Mouse (Mus musculus): ENCODE measurements around the gene Gfm1. TPM values are rescaled to one million over a fixed set of nuclear protein-coding genes. Genes with fewer than 3 reads are reported as not detected.

The Gfm1 gene
- polyA plus RNA-seq, 1 experiment: 0.59 TPM

DNA sequence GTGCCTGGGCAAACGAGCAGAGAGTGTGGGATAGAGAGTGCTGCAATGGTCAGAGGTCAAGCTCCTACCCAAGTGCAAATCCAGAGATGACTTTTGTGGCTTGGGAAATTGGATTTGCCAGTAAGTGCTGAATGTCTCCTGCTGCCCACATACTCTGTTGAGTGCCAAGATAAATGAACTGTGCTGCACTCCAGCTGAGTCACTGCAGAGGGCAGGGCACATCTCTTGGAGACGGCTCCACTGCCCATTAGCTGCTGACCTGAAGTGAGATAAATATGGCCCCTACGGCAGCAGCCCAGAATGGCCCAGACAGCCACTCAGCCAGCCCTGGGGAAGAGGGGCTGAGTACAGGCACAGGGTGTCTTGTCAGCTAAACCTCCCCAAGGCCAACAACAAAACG lies 60.3 kb downstream of the Gfm1 start:
- Histone ChIP-seq H3K9me3 (ENCODE audit: control insufficient read depth, low read length) (no peaks in the 10 kb centered on the region), H3K36me3 (ENCODE audit: control insufficient read depth) (no peaks in the 10 kb centered on the region), H3K4me1 (ENCODE audit: control insufficient read depth) (no peaks in the 10 kb centered on the region), H3K4me3 (replicated peaks) (no peak overlapping the region), H3K27me3 (ENCODE audit: control insufficient read depth) (no peaks in the 10 kb centered on the region)
- no peak for TF ChIP-seq GATA1 (IDR thresholded peaks at IDR 0.05; ENCODE audit: low read length)
- no peak for TF ChIP-seq TAL1 (IDR thresholded peaks at IDR 0.05; ENCODE audit: low read length)

DNA sequence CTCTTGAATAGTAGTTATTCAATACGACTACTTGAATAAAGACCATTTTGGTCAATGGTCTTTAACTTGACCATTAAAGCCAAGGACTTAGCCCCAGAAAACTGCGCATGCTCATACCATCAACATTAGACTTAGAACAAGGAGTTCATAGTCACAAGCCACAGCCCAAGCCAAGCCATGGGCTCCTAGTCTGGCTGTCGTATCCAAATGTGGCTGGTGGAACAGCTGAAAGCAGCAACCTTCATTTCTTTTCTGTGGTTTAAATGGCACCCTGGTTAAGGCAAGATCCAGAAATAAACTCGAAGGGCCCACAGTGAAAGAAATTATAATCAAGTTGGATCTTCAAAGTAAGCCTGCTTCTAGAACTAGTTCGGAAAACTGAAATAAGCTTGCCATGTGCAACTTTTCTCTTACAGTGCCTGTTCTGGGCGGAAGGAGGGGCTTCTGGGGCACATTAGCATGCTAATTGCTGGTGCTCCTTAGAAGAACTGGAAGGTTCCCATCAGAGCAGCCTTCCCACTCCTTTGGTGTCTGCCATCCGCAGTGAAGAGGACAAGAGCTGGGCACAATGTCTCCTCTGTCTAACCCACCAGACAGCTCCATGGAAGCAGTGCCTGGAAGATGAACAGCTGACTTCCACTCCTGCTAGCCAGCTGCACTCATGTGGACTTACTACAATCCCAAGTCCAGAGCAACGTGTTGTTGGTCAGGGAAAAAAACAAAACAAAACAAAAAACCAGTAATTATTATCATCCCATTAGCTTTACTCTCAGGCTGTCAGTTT lies 62.4 kb downstream of the Gfm1 start:
- Histone ChIP-seq H3K36me3 (ENCODE audit: control insufficient read depth) (no peaks in the 10 kb centered on the region), H3K4me3 (replicated peaks) (no peak overlapping the region), H3K9me3 (ENCODE audit: control insufficient read depth, low read length) (no peaks in the 10 kb centered on the region), H3K4me1 (ENCODE audit: control insufficient read depth) (no peaks in the 10 kb centered on the region), H3K27me3 (ENCODE audit: control insufficient read depth) (no peaks in the 10 kb centered on the region)
- no peak for TF ChIP-seq GATA1 (IDR thresholded peaks at IDR 0.05; ENCODE audit: low read length)
- no peak for TF ChIP-seq TAL1 (IDR thresholded peaks at IDR 0.05; ENCODE audit: low read length)

DNA sequence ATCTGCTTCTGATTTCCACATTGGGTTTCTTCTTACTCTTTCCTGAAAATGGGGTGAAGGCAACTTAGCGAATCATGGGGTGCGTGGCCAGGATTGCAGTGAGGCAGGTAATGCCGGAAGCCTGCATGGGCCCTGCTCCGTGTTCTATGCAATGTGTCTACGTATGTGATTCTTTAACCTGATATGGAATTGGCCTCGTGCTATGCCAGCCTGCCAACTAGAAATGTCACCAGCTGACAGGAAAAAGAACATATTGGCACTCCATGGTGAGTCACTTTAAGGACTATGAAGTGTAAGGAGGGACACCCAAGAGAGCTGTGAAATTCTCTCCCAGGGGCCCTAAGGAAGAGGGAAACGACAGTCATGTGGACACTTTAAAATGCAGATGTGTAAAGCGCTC lies 63.2 kb downstream of the Gfm1 start:
- TF ChIP-seq TAL1 (IDR thresholded peaks at IDR 0.05; ENCODE audit: low read length) (no peak), GATA1 (IDR thresholded peaks at IDR 0.05; ENCODE audit: low read length) (no peak)
- no peaks in the 10 kb centered on the region for H3K4me1 ChIP-seq (ENCODE audit: control insufficient read depth)
- H3K27me3 ChIP-seq (ENCODE audit: control insufficient read depth): no peaks in the 10 kb centered on the region
- H3K36me3 ChIP-seq (ENCODE audit: control insufficient read depth): no peaks in the 10 kb centered on the region
- H3K9me3 ChIP-seq (ENCODE audit: control insufficient read depth, low read length): no peaks in the 10 kb centered on the region
- H3K4me3 ChIP-seq (replicated peaks): no peak overlapping the region

DNA sequence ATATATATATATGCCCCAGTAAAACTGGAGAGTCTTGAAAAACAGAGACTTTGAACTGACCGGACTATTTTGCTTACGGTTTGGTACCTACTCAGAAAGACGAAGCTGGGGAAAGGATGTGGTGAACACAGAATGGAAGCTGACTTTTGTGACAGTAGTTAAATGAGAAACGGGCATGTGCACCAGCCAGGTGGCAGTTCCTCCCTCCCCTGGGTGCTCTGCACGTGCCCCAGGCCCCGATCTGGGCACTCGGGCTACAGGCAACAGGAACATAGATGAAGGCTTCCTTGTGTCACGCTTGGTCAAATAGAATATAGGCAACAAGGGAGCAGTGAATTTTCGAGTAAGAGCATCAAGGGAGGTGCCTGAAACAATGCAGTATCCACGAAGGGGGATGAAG lies 66.4 kb downstream of the Gfm1 start:
- H3K9me3 ChIP-seq (ENCODE audit: control insufficient read depth, low read length): peaks cover 7% of the 10 kb centered on the region; the same call in 1 of the 2 replicates
- no peaks in the 10 kb centered on the region for H3K27me3 ChIP-seq (ENCODE audit: control insufficient read depth)
- H3K4me3 ChIP-seq (replicated peaks): no peak overlapping the region
- TF ChIP-seq GATA1 (IDR thresholded peaks at IDR 0.05; ENCODE audit: low read length) (no peak), TAL1 (IDR thresholded peaks at IDR 0.05; ENCODE audit: low read length) (no peak)
- no peaks in the 10 kb centered on the region for H3K36me3 ChIP-seq (ENCODE audit: control insufficient read depth)
- H3K4me1 ChIP-seq (ENCODE audit: control insufficient read depth): peaks cover 7% of the 10 kb centered on the region

DNA sequence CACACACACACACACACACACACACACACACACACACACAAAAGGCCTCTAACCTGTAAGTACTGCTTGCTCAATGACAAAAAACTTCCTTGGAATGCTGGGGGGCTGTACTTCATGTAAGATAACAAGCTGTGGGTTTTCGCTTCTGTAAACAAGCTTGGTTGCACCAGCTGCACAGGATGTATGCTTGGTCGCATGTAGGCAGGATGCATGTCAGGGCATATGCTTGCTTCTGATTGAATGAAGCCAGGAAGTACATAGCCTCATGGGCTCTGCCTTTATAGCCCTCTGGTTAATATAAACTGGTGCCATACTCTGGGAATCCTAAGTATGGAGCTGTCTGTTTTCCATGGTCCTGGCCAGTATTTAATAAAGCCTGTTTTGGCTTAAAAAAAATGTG lies 68.1 kb downstream of the Gfm1 start:
- Histone ChIP-seq H3K4me3 (replicated peaks) (no peak overlapping the region), H3K27me3 (ENCODE audit: control insufficient read depth) (no peaks in the 10 kb centered on the region), H3K9me3 (ENCODE audit: control insufficient read depth, low read length) (peaks cover 7% of the 10 kb centered on the region; the same call in 1 of the 2 replicates)

DNA sequence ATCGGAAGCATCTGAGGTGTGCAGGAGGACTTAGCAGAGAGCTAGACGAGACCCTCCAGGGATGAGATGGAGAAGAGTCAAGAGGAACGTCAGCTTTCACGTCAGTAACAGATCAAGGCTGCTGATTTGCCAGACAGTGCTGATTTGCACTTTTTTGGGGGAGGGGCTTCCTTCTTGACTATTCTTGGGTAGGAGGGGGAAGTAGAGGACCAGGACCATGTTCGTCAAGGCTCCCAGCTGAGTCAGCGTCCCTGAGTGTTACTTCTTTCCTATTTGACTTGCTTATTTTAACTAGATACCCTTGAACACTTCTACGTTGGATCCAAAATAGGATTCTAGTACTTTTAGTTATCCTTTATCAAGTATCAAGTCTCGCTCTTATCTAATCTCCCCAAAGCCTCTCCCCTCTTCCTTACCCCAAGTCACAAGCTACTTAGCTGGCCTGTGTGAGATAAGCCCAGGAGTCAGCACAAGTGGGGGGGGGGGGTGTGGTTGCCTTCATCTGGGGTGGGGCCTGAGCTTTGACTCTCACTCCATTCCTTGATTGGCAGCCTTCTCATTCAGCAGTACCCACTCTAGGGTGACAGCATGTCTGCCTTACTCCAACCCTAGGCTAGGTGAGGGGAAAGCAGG lies 69.0 kb downstream of the Gfm1 start:
- TF ChIP-seq TAL1 (IDR thresholded peaks at IDR 0.05; ENCODE audit: low read length) (no peak), GATA1 (IDR thresholded peaks at IDR 0.05; ENCODE audit: low read length) (no peak)
- H3K4me3 ChIP-seq (replicated peaks): no peak overlapping the region
- peaks cover 7% of the 10 kb centered on the region; the same call in 1 of the 2 replicates for H3K9me3 ChIP-seq (ENCODE audit: control insufficient read depth, low read length)
- no peaks in the 10 kb centered on the region for H3K27me3 ChIP-seq (ENCODE audit: control insufficient read depth)
- peaks cover 7% of the 10 kb centered on the region for H3K4me1 ChIP-seq (ENCODE audit: control insufficient read depth)
- H3K36me3 ChIP-seq (ENCODE audit: control insufficient read depth): no peaks in the 10 kb centered on the region

More for the DNA sequence above, 68.1 kb downstream of the Gfm1 start:
- peaks cover 7% of the 10 kb centered on the region for H3K4me1 ChIP-seq (ENCODE audit: control insufficient read depth)
- no peak for TF ChIP-seq GATA1 (IDR thresholded peaks at IDR 0.05; ENCODE audit: low read length)
- no peak for TF ChIP-seq TAL1 (IDR thresholded peaks at IDR 0.05; ENCODE audit: low read length)
- H3K36me3 ChIP-seq (ENCODE audit: control insufficient read depth): no peaks in the 10 kb centered on the region

DNA sequence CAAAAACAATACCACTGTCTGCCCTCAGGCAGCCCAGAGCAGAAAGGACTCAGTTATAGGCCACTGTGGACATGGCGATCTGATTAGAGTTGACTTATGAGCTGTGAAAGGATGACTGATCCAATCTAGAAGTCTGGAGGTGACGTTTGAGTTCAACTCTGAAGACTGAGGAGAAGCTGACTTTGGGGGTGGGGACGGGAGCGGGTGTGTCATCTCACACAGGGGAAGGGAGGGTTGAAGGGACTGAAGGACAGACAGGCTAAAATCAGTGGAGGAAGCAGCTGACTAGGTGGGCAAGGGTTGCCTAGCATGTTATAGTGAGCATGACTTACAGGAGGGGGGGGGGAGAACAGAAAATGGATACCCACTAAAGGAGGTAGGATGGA lies 69.5 kb downstream of the Gfm1 start:
- Histone ChIP-seq H3K9me3 (ENCODE audit: control insufficient read depth, low read length) (peaks cover 7% of the 10 kb centered on the region; the same call in 1 of the 2 replicates), H3K36me3 (ENCODE audit: control insufficient read depth) (no peaks in the 10 kb centered on the region), H3K4me1 (ENCODE audit: control insufficient read depth) (peaks cover 7% of the 10 kb centered on the region), H3K27me3 (ENCODE audit: control insufficient read depth) (no peaks in the 10 kb centered on the region), H3K4me3 (replicated peaks) (no peak overlapping the region)
- TF ChIP-seq GATA1 (IDR thresholded peaks at IDR 0.05; ENCODE audit: low read length) (no peak), TAL1 (IDR thresholded peaks at IDR 0.05; ENCODE audit: low read length) (no peak)

DNA sequence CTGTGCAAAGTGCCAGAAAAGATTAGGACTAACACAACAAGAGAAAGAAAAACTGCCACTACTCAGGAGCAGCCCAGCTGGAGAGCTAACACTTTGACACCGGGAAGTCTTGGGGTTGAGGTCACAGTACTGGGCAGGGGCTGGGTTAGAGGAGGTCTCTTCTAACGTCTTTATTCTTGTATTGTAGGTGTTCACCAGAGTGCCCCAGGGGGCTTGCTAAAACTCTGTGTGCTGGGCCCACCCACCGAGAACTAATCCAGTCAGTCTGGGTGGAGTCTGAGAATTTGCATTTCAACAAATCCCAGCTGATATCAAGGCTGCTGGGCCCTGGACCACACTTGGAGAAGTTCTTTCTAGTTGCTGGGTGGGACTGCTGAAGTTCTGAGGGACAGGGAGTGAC lies 74.0 kb downstream of the Gfm1 start:
- Histone ChIP-seq H3K27me3 (ENCODE audit: control insufficient read depth) (no peaks in the 10 kb centered on the region), H3K9me3 (ENCODE audit: control insufficient read depth, low read length) (0 out of 2 replicates have a peak, but pooled peaks cover 3% of the 10 kb centered on the region), H3K36me3 (ENCODE audit: control insufficient read depth) (no peaks in the 10 kb centered on the region), H3K4me1 (ENCODE audit: control insufficient read depth) (peaks cover 4% of the 10 kb centered on the region), H3K4me3 (replicated peaks) (no peak overlapping the region)
- TF ChIP-seq TAL1 (IDR thresholded peaks at IDR 0.05; ENCODE audit: low read length): no peak
- TF ChIP-seq GATA1 (IDR thresholded peaks at IDR 0.05; ENCODE audit: low read length): no peak

DNA sequence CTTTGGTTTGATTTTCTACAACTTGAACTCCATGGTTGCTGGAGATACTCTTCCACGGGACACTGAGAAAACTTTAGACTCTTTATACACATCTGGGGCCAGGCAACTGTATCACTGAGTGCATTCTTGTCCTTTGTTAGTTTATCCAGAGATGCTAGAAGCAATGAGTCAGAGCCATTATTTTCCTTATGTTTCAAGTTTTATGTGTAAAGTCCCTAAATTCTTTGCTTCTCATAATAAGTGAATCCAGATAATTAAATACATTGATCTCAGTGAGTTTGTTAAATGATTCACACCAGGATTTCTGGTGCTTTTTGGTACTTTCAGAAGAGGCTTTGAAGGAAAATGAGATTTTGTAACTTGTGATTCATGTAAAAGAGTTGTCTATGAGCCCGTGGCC lies 75.4 kb downstream of the Gfm1 start:
- H3K27me3 ChIP-seq (ENCODE audit: control insufficient read depth): no peaks in the 10 kb centered on the region
- H3K9me3 ChIP-seq (ENCODE audit: control insufficient read depth, low read length): no peaks in the 10 kb centered on the region
- no peak overlapping the region for H3K4me3 ChIP-seq (replicated peaks)
- no peaks in the 10 kb centered on the region for H3K4me1 ChIP-seq (ENCODE audit: control insufficient read depth)
- TF ChIP-seq TAL1 (IDR thresholded peaks at IDR 0.05; ENCODE audit: low read length): no peak
- no peak for TF ChIP-seq GATA1 (IDR thresholded peaks at IDR 0.05; ENCODE audit: low read length)
- no peaks in the 10 kb centered on the region for H3K36me3 ChIP-seq (ENCODE audit: control insufficient read depth)
